In the genomic region with DNA sequence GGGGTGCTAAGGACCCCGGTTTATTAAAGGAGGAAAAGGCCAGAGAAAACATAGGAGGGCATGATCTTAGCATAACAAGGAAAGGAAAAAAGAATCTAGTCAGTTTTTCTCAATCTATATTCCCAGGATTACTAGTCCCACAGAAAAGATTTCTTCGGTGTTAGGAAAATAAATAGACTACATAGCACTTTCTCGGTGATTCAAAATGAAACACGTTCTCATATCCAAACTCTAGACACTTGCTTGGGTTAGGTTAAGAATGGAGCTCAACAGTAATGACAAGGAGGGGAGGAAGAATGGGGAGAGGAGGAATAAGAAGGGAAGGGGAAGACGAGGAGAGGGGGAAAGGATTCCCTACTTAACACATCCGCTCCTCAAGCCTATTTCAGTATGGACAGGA, we compare ENCODE assay signal across 31 mouse cellular contexts.
"Had no signal": no experiment of that assay in that cellular context is flagged by ENCODE, and none has a peak within 500 bp of the region (broad histone marks: within the 10 kb centered on the region; RNA-seq: fewer than 3 reads in every experiment).

No protein-coding gene starts in this region.

- H3K4me1 ChIP-seq: hindbrain, embryonic 12.5 days had no signal

- H3K27me3 ChIP-seq: heart, embryonic 12.5 days; heart, embryonic 13.5 days; heart, embryonic 15.5 days; hindbrain, embryonic 12.5 days; hindbrain, embryonic 13.5 days; hindbrain, embryonic 15.5 days; intestine, embryonic 15.5 days; kidney, embryonic 15.5 days had no signal

- H3K4me3 ChIP-seq: heart, embryonic 12.5 days; heart, embryonic 13.5 days; heart, embryonic 15.5 days; hindbrain, embryonic 10.5 days; hindbrain, embryonic 12.5 days; hindbrain, embryonic 13.5 days; hindbrain, embryonic 15.5 days; intestine, embryonic 15.5 days; kidney, embryonic 15.5 days; layer of hippocampus, adult 2 months; left cerebral cortex, adult 2 months had no signal

- H3K4me2 ChIP-seq: heart, embryonic 11.5 days; heart, embryonic 12.5 days; heart, embryonic 13.5 days; heart, embryonic 15.5 days; hindbrain, embryonic 12.5 days; hindbrain, embryonic 13.5 days; hindbrain, embryonic 14.5 days; hindbrain, embryonic 15.5 days; intestine, embryonic 15.5 days; kidney, embryonic 15.5 days had no signal

- H3K9me3 ChIP-seq: heart, embryonic 12.5 days; heart, embryonic 13.5 days; heart, embryonic 15.5 days; hindbrain, embryonic 10.5 days; hindbrain, embryonic 12.5 days; hindbrain, embryonic 13.5 days; hindbrain, embryonic 15.5 days; intestine, embryonic 15.5 days; kidney, embryonic 15.5 days had no signal

- H3K9ac ChIP-seq: heart, embryonic 12.5 days; heart, embryonic 13.5 days; heart, embryonic 15.5 days; hindbrain, embryonic 12.5 days; hindbrain, embryonic 13.5 days; hindbrain, embryonic 14.5 days; hindbrain, embryonic 15.5 days; intestine, embryonic 15.5 days; kidney, embryonic 15.5 days had no signal

- H3K27ac ChIP-seq: heart, embryonic 13.5 days; heart, embryonic 15.5 days; hindbrain, embryonic 10.5 days; hindbrain, embryonic 12.5 days; hindbrain, embryonic 13.5 days; hindbrain, embryonic 14.5 days; hindbrain, embryonic 15.5 days; hindbrain, postnatal 0 days; intestine, embryonic 15.5 days; kidney, embryonic 15.5 days; kidney, postnatal 0 days; layer of hippocampus, adult 2 months; left cerebral cortex, adult 2 months had no signal

- H3K36me3 ChIP-seq: heart, embryonic 12.5 days; hindbrain, embryonic 10.5 days; hindbrain, embryonic 15.5 days; intestine, embryonic 15.5 days had no signal

- DNase-seq: heart, postnatal 10 days; heart, postnatal 14 days; heart, postnatal 36 days; heart, postnatal 4 days; kidney, adult 11 months; kidney, adult 18-20 months; kidney, adult 2 months; kidney, adult 8-10 months; kidney, adult 9 months; kidney, postnatal 10 days; kidney, postnatal 14 days; kidney, postnatal 25 days; kidney, postnatal 36 days; kidney, postnatal 4 days; layer of hippocampus, adult 9-11 months; layer of hippocampus, postnatal 36 days had no signal
